Mouse (Mus musculus) megakaryocyte, embryonic 14.5 days (primary cell): ENCODE results near the gene Wrap73.

Source experiments
- FLI1 ChIP-seq: IDR thresholded peaks from 2 replicates; pipeline ENCODE4 v1.6.1; 2012; ENCODE audit warnings: low read length, inconsistent platforms, mixed read lengths
- GATA1 ChIP-seq: IDR thresholded peaks from 3 replicates; pipeline ENCODE4 v1.6.1; 2012; ENCODE audit warnings: mixed read lengths, low read length, inconsistent platforms, borderline replicate concordance

DNA sequence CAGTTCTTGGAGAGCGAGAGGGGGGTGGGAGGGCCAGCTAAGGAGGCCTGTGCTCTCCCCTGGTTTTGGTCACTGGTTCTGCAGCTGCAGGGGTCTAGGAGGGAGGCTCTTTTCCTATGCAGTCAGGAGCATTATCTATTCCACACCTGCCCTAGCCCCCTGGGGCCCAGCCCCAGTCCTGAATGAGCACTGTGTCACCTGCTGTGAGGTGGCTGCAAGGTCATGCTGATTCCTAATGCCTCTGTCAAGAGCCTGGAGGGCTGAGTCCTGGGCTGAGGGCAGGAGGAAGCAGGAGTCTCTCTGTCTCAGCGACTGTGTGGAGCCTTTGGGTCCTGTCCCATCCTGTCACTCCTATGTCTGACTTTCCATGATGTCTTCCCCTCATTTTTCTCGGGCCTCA, 67.7 kb downstream of the Wrap73 start:
- TF ChIP-seq GATA1 (no peak), FLI1 (no peak)
